Mouse (Mus musculus): ENCODE measurements at regions not wholly inside any gene's neighbourhood (a gene's known extent, or its start where the extent isn't known, plus 50 kb on each side); places are given as distances from the start of the nearest gene placed in this dataset.

GRCm38 (mm10) chr19:6684921-6685320 is 142.1 kb upstream of the Slc22a12 start:
- Histone ChIP-seq H3K9me3 (ENCODE audit: low read depth, low read length) (no peaks in the 10 kb centered on the region), H3K4me3 (ENCODE audit: low read depth, low read length) (no peak overlapping the region), H3K4me2 (no peak overlapping the region), H3K27me3 (ENCODE audit: insufficient read depth, low read length) (no peaks in the 10 kb centered on the region), H3K27ac (ENCODE audit: low read depth) (no peak overlapping the region), H3K4me1 (ENCODE audit: insufficient read depth) (no peaks in the 10 kb centered on the region), H3K9ac (no peak overlapping the region), H3K36me3 (ENCODE audit: insufficient read depth) (no peaks in the 10 kb centered on the region)
- whole genome bisulfite sequencing, result 17% methylated on average over 4 of the region's 4 CpGs
- TF ChIP-seq CTCF (IDR thresholded peaks at IDR 0.05; ENCODE audit: low read depth), result no peak
- ATAC-seq (ENCODE audit: insufficient read depth), result no peak
- DNase-seq, result no peak

- Histone ChIP-seq H3K9me3 (ENCODE audit: low read depth, low read length) (no peaks in the 10 kb centered on the region), H3K27me3 (ENCODE audit: insufficient read depth, low read length) (no peaks in the 10 kb centered on the region), H3K36me3 (ENCODE audit: insufficient read depth) (no peaks in the 10 kb centered on the region), H3K4me1 (ENCODE audit: insufficient read depth) (no peaks in the 10 kb centered on the region), H3K4me2 (no peak overlapping the region), H3K9ac (no peak overlapping the region), H3K27ac (ENCODE audit: low read depth) (no peak overlapping the region), H3K4me3 (ENCODE audit: low read depth, low read length) (no peak overlapping the region)
- ATAC-seq (ENCODE audit: insufficient read depth) (no peak), DNase-seq (peak; percentile 29)
- no peak for TF ChIP-seq CTCF (IDR thresholded peaks at IDR 0.05; ENCODE audit: low read depth)
- 34% methylated on average over 12 of the region's 14 CpGs for WGBS
Measured at GRCm38 (mm10) chr19:6679392-6680307, 136.8 kb upstream of the Slc22a12 start.

GRCm38 (mm10) chr19:6677511-6677910 is 134.7 kb upstream of the Slc22a12 start:
- no peak for TF ChIP-seq CTCF (IDR thresholded peaks at IDR 0.05; ENCODE audit: low read depth)
- H3K27ac ChIP-seq (ENCODE audit: low read depth), result no peak overlapping the region
- H3K4me2 ChIP-seq, result no peak overlapping the region
- no peaks in the 10 kb centered on the region for H3K27me3 ChIP-seq (ENCODE audit: insufficient read depth, low read length)
- H3K4me3 ChIP-seq (ENCODE audit: low read depth, low read length), result no peak overlapping the region
- H3K4me1 ChIP-seq (ENCODE audit: insufficient read depth), result no peaks in the 10 kb centered on the region
- WGBS, result 71% methylated on average over 12 of the region's 12 CpGs
- no peaks in the 10 kb centered on the region for H3K9me3 ChIP-seq (ENCODE audit: low read depth, low read length)
- H3K36me3 ChIP-seq (ENCODE audit: insufficient read depth), result no peaks in the 10 kb centered on the region
- ATAC-seq (ENCODE audit: insufficient read depth) (no peak), DNase-seq (no peak)
- no peak overlapping the region for H3K9ac ChIP-seq

- DNase-seq (no peak), ATAC-seq (ENCODE audit: insufficient read depth) (no peak)
- TF ChIP-seq CTCF (IDR thresholded peaks at IDR 0.05; ENCODE audit: low read depth), result no peak
- Histone ChIP-seq H3K4me1 (ENCODE audit: insufficient read depth) (no peaks in the 10 kb centered on the region), H3K9ac (no peak overlapping the region), H3K36me3 (ENCODE audit: insufficient read depth) (no peaks in the 10 kb centered on the region), H3K27me3 (ENCODE audit: insufficient read depth, low read length) (no peaks in the 10 kb centered on the region), H3K9me3 (ENCODE audit: low read depth, low read length) (no peaks in the 10 kb centered on the region), H3K27ac (ENCODE audit: low read depth) (no peak overlapping the region), H3K4me3 (ENCODE audit: low read depth, low read length) (no peak overlapping the region), H3K4me2 (no peak overlapping the region)
- 53% methylated on average over 3 of the region's 3 CpGs for whole genome bisulfite sequencing
Measured at GRCm38 (mm10) chr19:6675586-6675985, 132.8 kb upstream of the Slc22a12 start.

DNA sequence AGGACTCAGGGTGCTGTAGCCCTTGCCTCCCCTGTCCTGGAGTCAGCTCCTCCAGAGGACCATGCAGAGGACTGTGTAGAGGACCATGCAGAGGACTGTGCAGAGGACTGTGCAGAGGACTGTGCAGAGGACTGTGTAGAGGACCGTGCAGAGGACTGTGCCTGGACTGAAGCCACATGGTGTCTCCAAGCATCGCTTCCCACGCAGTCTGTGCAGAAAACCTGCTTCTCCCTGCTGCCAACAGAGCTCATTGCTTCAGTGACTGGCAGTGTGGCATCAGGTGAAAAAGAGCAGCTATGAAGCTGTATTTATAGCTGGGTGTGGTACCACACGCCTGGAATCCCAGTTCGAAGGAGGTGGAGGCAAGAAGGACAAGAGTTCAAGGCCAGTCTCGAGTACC is 128.9 kb upstream of the Slc22a12 start:
- WGBS, result 81% methylated on average over 6 of the region's 6 CpGs
- Histone ChIP-seq H3K27me3 (ENCODE audit: insufficient read depth, low read length) (no peaks in the 10 kb centered on the region), H3K27ac (ENCODE audit: low read depth) (no peak overlapping the region), H3K9me3 (ENCODE audit: low read depth, low read length) (no peaks in the 10 kb centered on the region), H3K36me3 (ENCODE audit: insufficient read depth) (no peaks in the 10 kb centered on the region), H3K4me2 (no peak overlapping the region), H3K4me3 (ENCODE audit: low read depth, low read length) (no peak overlapping the region), H3K9ac (no peak overlapping the region), H3K4me1 (ENCODE audit: insufficient read depth) (no peaks in the 10 kb centered on the region)
- DNase-seq (no peak), ATAC-seq (ENCODE audit: insufficient read depth) (no peak)
- TF ChIP-seq CTCF (IDR thresholded peaks at IDR 0.05; ENCODE audit: low read depth), result no peak

- no peaks in the 10 kb centered on the region for H3K27me3 ChIP-seq (ENCODE audit: insufficient read depth, low read length)
- H3K4me2 ChIP-seq, result no peak overlapping the region
- WGBS, result 60% methylated on average over 8 of the region's 8 CpGs
- H3K27ac ChIP-seq (ENCODE audit: low read depth), result no peak overlapping the region
- no peak for TF ChIP-seq CTCF (IDR thresholded peaks at IDR 0.05; ENCODE audit: low read depth)
- no peak overlapping the region for H3K9ac ChIP-seq
- no peaks in the 10 kb centered on the region for H3K9me3 ChIP-seq (ENCODE audit: low read depth, low read length)
- ATAC-seq (ENCODE audit: insufficient read depth), result no peak
- H3K4me1 ChIP-seq (ENCODE audit: insufficient read depth), result no peaks in the 10 kb centered on the region
- no peak overlapping the region for H3K4me3 ChIP-seq (ENCODE audit: low read depth, low read length)
- H3K36me3 ChIP-seq (ENCODE audit: insufficient read depth), result no peaks in the 10 kb centered on the region
- no peak for DNase-seq
Measured at GRCm38 (mm10) chr19:6669881-6670280, 127.0 kb upstream of the Slc22a12 start.

GRCm38 (mm10) chr19:6668545-6668944 is 125.7 kb upstream of the Slc22a12 start:
- no peak overlapping the region for H3K4me2 ChIP-seq
- WGBS, result 56% methylated on average over 2 of the region's 2 CpGs
- no peak overlapping the region for H3K4me3 ChIP-seq (ENCODE audit: low read depth, low read length)
- no peaks in the 10 kb centered on the region for H3K4me1 ChIP-seq (ENCODE audit: insufficient read depth)
- no peak for TF ChIP-seq CTCF (IDR thresholded peaks at IDR 0.05; ENCODE audit: low read depth)
- ATAC-seq (ENCODE audit: insufficient read depth) (no peak), DNase-seq (no peak)
- no peak overlapping the region for H3K27ac ChIP-seq (ENCODE audit: low read depth)
- H3K36me3 ChIP-seq (ENCODE audit: insufficient read depth), result no peaks in the 10 kb centered on the region
- no peaks in the 10 kb centered on the region for H3K27me3 ChIP-seq (ENCODE audit: insufficient read depth, low read length)
- H3K9ac ChIP-seq, result no peak overlapping the region
- no peaks in the 10 kb centered on the region for H3K9me3 ChIP-seq (ENCODE audit: low read depth, low read length)
